Mouse (Mus musculus) cortical plate, adult 2 months (tissue): ENCODE measurements at regions not wholly inside any gene's neighbourhood (a gene's known extent, or its start where the extent isn't known, plus 50 kb on each side); places are given as distances from the start of the nearest gene placed in this dataset.

Source experiments
- H3K27ac ChIP-seq: fragments of 200-500 bp; 2 replicates; pipeline ENCODE4 v1.5.1; 2012; ENCODE audit warnings: low read length, control low read depth, inconsistent platforms; ENCODE audit not compliant: insufficient read depth
- H3K4me1 ChIP-seq: fragments of 200-500 bp; 2 replicates; pipeline ENCODE4 v1.6.1; 2011; ENCODE audit warnings: low read length; ENCODE audit not compliant: control insufficient read depth, insufficient read depth
- H3K4me3 ChIP-seq: fragments of 200-500 bp; 2 replicates; pipeline ENCODE4 v1.5.1; 2011; ENCODE audit warnings: mild to moderate bottlenecking, low read length, control low read depth; ENCODE audit not compliant: insufficient read depth
- CTCF ChIP-seq: fragments of 200-500 bp; IDR thresholded peaks from 2 replicates; pipeline ENCODE4 v1.5.1; 2011; ENCODE audit warnings: mild to moderate bottlenecking, control low read depth, low read length; ENCODE audit not compliant: insufficient read depth; ENCODE audit errors: extremely low read depth
- POLR2A ChIP-seq: fragments of 200-500 bp; IDR thresholded peaks from 2 replicates; pipeline ENCODE4 v1.6.1; 2011; ENCODE audit warnings: mild to moderate bottlenecking, low read length, control low read depth; ENCODE audit not compliant: insufficient read depth; ENCODE audit errors: extremely low read depth

DNA sequence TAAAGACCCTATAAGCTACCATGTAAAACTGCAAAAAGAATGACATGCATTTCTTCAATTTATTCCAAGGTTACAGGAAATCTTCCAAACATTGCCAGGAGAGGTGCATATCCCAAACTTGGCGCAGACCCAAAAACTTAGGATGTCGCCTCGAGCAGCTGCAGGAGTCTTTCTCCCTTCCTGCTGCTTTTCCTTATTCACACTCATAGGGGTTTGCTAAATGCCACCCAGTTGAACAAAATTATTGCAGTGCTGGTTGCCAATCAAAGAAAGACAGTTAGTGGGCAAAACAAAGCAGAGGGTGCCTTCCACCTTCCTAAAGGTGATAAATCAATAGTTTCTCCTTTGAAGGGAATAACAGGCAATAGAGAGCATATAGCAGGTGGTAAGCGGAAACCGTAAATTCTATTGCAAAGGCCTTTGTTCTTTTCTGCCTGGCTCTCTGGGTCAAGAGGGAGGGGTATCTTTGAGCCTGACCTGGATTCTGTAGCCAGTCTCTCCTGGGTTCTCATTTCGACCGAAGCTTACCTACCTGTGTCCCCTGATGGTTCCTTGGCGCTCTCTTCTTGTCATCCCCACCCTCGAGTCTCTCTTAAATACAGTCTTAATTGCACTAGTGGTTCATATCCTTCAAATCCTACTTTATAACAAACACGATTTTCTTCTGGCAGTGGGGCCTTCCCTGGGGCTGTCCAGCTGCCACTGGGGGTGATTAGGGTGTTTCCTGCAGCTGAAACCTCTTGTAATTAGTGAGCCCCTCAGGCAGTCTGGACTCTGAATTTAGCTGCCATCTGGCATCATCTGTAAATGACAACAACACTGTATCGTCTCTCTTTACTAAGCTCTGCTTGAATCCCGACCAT lies 334.5 kb upstream of the Klf12 start:
- H3K4me1 ChIP-seq, result no peaks in the 10 kb centered on the region
- H3K27ac ChIP-seq, result no peak overlapping the region
- H3K4me3 ChIP-seq, result no peak overlapping the region
- no peak for TF ChIP-seq CTCF

DNA sequence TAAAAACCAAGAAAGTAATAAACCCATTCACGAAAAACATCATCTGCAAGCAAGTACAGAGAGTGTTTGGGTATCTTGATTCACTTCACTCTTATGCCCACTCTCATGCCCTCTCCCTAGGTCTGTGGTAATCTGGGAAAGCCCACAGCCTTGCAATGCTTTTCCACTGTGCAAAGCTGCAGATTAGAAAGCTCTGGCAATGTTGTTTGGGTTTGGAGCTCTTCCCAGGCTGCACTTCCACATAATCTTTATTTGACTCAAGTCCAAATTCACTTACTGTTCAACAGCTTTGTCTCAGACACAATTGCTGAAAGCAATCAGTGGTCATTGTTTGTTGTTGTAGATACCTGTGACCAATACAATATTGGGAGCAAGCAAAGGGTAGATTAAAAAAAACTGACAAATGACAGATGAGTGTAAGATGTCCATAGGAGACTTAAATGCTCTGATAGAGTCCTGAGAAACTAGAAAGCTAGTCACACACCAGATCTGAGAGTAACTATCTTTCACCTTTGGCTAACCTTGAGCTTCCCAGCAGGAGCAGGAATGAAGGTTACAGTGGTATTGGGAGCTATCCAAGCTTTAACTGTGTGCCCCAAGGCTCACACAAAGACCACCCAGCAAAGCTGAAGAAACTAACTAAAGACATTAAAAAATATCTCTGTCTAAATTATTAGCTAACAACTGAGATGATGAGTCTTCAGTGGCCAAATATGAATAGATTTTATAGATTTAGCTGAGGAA lies 325.7 kb upstream of the Klf12 start:
- H3K4me3 ChIP-seq, result no peak overlapping the region
- no peaks in the 10 kb centered on the region for H3K4me1 ChIP-seq
- H3K27ac ChIP-seq, result no peak overlapping the region
- TF ChIP-seq CTCF, result no peak
- TF ChIP-seq POLR2A, result no peak

DNA sequence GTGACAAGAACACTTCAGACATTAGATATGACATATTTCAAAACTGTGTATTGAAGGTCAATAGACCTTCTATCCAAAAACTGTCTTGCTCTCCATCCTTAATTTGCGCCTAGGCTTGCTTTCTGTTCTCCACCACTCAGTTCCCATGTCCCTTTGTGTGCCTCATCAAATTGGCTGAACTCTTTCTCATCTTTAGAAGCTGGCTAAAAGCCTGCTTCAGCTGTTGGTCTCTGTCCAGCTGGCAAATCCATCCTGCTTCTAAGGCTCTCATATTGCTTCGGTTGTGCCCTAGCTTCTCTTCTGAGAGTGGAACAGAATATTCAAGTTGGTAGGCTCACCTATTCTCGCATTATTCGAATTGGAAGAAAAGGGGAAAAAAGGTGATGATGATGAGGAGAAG lies 322.6 kb upstream of the Klf12 start:
- Histone ChIP-seq H3K4me1 (no peaks in the 10 kb centered on the region), H3K27ac (no peak overlapping the region), H3K4me3 (no peak overlapping the region)
- TF ChIP-seq POLR2A (no peak), CTCF (no peak)

DNA sequence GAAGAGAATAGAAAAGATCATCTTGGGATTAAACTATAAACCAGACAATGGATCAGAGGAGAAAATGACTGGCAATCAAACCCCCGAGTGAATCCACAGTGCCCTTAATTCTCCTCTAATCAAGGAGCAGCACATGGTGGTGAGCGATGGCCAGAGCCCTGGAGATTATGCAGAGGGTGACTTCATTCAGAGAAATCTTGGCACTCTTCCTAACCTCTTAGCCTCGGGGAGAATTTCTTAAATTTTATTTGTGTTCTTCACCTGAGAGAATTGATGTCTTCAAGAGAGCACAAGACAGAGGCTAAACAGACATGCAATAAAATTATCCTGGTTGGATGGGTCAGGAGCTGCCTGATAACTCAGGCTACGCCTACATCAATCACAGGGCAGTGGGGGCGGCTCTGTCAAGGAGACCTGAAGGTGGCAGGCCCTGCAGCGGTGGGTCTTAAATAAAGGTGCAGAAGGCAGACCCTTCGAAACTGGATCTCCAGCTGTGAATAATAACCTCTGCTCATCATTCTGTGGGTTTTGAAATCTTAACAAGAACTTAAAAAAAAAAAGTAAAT lies 316.5 kb upstream of the Klf12 start:
- TF ChIP-seq POLR2A, result no peak
- TF ChIP-seq CTCF, result no peak
- H3K4me3 ChIP-seq, result no peak overlapping the region
- H3K27ac ChIP-seq, result no peak overlapping the region
- H3K4me1 ChIP-seq, result no peaks in the 10 kb centered on the region

DNA sequence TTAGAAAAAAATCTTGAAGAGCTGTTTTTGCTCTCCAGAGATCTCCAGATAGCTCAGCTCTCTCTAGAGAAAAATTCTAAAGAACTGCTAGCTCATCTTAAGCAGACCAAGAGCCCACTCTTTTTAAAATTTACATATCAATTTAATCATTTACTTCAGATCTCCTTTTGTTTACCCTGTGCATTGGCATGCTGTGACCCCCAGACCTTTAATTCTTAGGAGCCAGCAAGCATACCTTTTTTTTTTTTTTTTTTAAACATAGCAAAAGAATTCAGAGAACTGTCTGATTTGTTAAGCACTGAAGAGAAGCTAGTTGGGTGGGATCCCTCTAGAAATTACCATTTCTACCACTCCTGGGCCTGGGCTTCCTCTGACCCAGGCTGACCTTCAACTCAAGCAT lies 285.5 kb upstream of the Klf12 start:
- H3K4me1 ChIP-seq, result no peaks in the 10 kb centered on the region
- no peak overlapping the region for H3K27ac ChIP-seq
- H3K4me3 ChIP-seq, result no peak overlapping the region
- TF ChIP-seq CTCF (no peak), POLR2A (no peak)

DNA sequence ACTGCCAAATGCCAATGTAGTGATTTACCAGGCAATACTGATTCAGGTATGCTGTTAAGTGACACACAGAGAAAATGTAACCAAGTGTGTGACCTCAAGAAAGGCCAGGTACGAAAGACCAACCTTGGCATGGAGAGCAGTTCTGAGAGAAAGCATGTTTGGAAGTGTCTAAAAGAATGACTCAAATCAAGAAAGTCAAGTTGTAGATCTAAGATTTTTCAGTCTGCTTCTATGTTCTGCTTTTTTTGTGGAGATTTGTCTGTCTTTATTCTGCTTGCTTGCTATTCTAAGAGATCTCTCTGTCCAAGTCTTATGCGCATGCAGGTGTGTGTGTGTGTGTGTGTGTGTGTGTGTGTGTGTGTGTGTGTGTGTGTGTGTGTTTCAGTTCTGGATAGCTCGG lies 277.4 kb upstream of the Klf12 start:
- H3K4me1 ChIP-seq, result no peaks in the 10 kb centered on the region
- no peak overlapping the region for H3K27ac ChIP-seq
- no peak overlapping the region for H3K4me3 ChIP-seq
- TF ChIP-seq CTCF (no peak), POLR2A (no peak)

DNA sequence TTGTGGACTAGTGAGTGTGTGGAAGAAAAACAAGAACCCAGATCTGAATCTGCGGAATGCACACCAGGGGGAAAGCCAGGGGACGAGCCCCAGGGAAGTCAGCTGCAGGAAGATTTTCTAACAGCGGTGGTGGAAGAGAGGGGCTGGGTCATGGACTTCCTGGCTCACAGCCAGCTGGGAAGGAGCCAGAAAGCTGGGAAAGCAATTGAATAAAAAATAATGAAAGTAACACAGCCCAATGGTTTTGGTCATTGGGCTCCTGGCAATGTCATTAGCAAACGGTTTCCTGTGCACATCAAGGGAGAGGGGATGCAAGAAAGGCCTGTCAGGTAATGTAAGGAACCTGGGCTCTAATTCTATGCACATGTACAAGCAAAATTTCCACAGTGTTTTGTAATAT lies 273.9 kb upstream of the Klf12 start:
- H3K27ac ChIP-seq, result no peak overlapping the region
- H3K4me1 ChIP-seq, result no peaks in the 10 kb centered on the region
- H3K4me3 ChIP-seq, result no peak overlapping the region
- TF ChIP-seq CTCF (no peak), POLR2A (no peak)

DNA sequence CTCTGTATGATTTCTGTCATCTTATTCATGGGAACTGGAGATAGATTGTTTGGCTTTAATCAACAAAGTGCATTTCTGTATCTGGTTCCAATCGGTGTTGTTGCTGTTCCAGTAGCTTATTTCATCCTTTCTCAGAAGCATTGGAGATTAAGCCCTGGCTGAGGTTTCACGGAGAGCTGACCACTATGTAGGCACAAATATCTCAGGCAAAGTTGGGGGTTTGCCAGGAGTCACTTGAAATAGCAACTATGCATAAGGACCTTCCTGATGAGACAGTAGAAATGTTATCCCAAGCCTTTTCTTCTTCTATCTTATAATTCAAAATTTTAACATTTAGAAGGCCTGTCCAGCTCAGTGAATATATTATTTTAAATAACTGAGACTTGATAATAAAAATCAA lies 268.0 kb upstream of the Klf12 start:
- Histone ChIP-seq H3K27ac (no peak overlapping the region), H3K4me3 (no peak overlapping the region), H3K4me1 (no peaks in the 10 kb centered on the region)
- TF ChIP-seq POLR2A (no peak), CTCF (no peak)

DNA sequence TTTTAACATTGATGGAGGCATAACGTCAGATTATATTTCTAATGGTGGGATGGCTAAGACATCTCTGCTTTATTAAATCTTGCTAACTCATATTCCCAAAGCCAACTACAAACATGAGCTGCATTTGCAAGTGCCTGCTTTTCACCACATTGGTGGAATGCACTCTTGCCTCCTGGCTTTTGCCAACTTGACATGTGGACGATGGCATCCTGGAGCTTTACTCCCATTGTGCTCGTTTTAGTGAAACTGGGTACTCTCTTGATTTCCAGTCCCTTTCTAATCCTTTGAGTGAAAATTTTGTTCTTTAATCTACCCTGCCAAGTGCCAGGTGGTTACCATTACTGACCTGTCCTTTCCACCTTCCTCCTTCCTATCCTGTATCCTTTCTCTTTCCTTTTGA lies 265.8 kb upstream of the Klf12 start:
- no peaks in the 10 kb centered on the region for H3K4me1 ChIP-seq
- H3K4me3 ChIP-seq, result no peak overlapping the region
- H3K27ac ChIP-seq, result no peak overlapping the region
- TF ChIP-seq POLR2A (no peak), CTCF (no peak)

DNA sequence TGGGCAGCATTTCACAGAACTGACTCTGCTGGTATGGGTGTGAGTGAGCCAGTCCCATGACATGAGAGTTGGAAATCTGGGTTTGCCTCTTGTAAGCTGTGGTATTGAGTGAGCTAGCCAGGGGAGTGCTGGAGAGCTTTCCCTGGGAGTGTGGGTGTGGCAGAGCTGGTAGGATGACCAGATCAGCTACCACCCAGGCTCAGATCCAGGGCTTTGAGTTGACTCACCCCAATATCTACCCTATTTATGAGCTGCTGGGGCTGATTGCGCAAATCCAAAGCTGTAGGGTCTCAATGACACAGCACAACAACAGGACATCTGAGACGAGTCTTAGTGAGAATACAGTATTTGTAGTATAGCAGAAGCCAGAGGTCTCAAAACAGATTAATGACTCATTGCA lies 245.7 kb upstream of the Klf12 start:
- no peak overlapping the region for H3K4me3 ChIP-seq
- H3K4me1 ChIP-seq, result no peaks in the 10 kb centered on the region
- H3K27ac ChIP-seq, result no peak overlapping the region
- TF ChIP-seq CTCF (no peak), POLR2A (no peak)
